In the genomic region with DNA sequence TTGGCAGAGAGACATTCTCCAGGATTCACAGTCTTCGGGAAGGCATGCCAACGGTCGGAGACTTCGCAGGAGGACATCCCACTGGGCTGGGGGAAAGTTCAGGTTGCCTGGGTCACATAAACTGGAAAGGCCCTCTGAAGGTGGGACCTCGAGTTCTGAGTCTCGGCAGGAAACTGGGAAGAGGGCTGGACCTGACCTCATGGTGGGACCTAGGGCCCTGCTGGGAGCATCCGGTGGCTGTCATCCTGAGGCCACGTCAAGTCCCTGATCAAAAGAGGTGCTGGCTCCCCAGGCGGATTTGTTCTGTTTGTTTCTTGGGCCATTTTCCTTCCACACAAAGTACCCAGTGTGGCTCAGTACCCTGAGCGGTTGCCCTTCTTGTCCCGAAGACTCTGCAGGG, we compare ENCODE assay signal across 20 mouse cellular contexts. TPM values are rescaled to one million over a fixed set of nuclear protein-coding genes. Genes with fewer than 3 reads are reported as not detected.
"Had no signal": no experiment of that assay in that cellular context is flagged by ENCODE, and none has a peak within 500 bp of the region (broad histone marks: within the 10 kb centered on the region; RNA-seq: fewer than 3 reads in every experiment).

No protein-coding gene starts in this region.

- DNase-seq: retina, postnatal 1 day; right cerebral cortex, adult 18-20 months; right cerebral cortex, postnatal 14 days; right cerebral cortex, postnatal 25 days; right cerebral cortex, postnatal 4 days; spleen, adult 18-20 months; thymus, adult 18-20 months; thymus, adult 2 months; thymus, postnatal 14 days; thymus, postnatal 25 days; thymus, postnatal 36 days; thymus, postnatal 4 days had no signal

- H3K9me3 ChIP-seq: neural tube, embryonic 15.5 days; stomach, embryonic 15.5 days had no signal

- H3K36me3 ChIP-seq: neural tube, embryonic 15.5 days; stomach, embryonic 15.5 days had no signal

- H3K4me3 ChIP-seq: neural tube, embryonic 15.5 days; stomach, embryonic 15.5 days had no signal

- H3K27me3 ChIP-seq: stomach, embryonic 15.5 days had no signal

- H3K9ac ChIP-seq: neural tube, embryonic 15.5 days; stomach, embryonic 15.5 days had no signal

- H3K4me2 ChIP-seq: neural tube, embryonic 15.5 days; stomach, embryonic 15.5 days had no signal

- H3K27ac ChIP-seq: neural tube, embryonic 15.5 days; stomach, embryonic 15.5 days; stomach, postnatal 0 days had no signal

RNA-seq across cellular contexts. Expression of a gene that starts 50.9 kb away (rescaled TPM):
- polyA plus RNA-seq: neural tube, embryonic 14.5 days; spleen, adult 2 months; stomach, embryonic 14.5 days; stomach, embryonic 15.5 days; stomach, postnatal 0 days; thymus, postnatal 0 days; urinary bladder, adult 2 months had no signal
